In the genomic region with DNA sequence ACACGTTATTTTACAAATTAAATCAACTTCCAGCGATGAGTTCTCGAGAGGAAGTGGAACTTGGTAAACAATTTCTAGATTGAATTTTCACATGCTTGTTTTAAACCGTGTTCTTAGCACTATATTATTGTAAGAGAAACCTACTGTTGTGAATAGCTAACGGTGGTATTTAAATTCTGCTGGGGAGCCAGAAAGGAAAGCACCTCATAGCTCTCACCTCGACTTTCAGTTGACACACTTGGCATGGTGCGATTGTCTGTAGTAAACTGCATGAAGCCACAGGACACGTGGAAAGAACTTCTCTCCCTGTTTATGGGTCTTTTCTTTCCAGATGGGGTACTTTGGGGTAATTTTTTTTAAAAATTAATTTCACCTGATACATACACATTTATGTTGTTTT, we compare ENCODE assay signal across 22 mouse cellular contexts.
"Had no signal": no experiment of that assay in that cellular context is flagged by ENCODE, and none has a peak within 500 bp of the region (broad histone marks: within the 10 kb centered on the region; RNA-seq: fewer than 3 reads in every experiment).

No protein-coding gene starts in this region.

- H3K9ac ChIP-seq: heart, embryonic 13.5 days; heart, embryonic 15.5 days; hindbrain, embryonic 13.5 days; hindbrain, embryonic 15.5 days; intestine, embryonic 15.5 days; limb, embryonic 12.5 days; liver, embryonic 13.5 days; liver, embryonic 15.5 days had no signal

- H3K4me2 ChIP-seq: heart, embryonic 11.5 days; heart, embryonic 13.5 days; heart, embryonic 15.5 days; hindbrain, embryonic 13.5 days; hindbrain, embryonic 15.5 days; intestine, embryonic 15.5 days; limb, embryonic 12.5 days; liver, embryonic 11.5 days; liver, embryonic 13.5 days; liver, embryonic 15.5 days had no signal

- H3K27ac ChIP-seq: gastrocnemius, adult 2 months; heart, embryonic 13.5 days; heart, embryonic 15.5 days; hindbrain, embryonic 13.5 days; hindbrain, embryonic 15.5 days; intestine, embryonic 15.5 days; layer of hippocampus, adult 2 months; left cerebral cortex, adult 2 months; limb, embryonic 10.5 days; limb, embryonic 12.5 days; liver, embryonic 13.5 days; liver, embryonic 15.5 days had no signal

- ATAC-seq: intestine, embryonic 15.5 days; intestine, postnatal 0 days had no signal

- H3K27me3 ChIP-seq: heart, embryonic 13.5 days; heart, embryonic 15.5 days; hindbrain, embryonic 15.5 days; intestine, embryonic 15.5 days; limb, embryonic 12.5 days; liver, embryonic 13.5 days; liver, embryonic 15.5 days had no signal

- H3K4me3 ChIP-seq: gastrocnemius, adult 2 months; heart, embryonic 13.5 days; heart, embryonic 15.5 days; hindbrain, embryonic 13.5 days; hindbrain, embryonic 15.5 days; intestine, embryonic 15.5 days; layer of hippocampus, adult 2 months; left cerebral cortex, adult 2 months; limb, embryonic 10.5 days; limb, embryonic 12.5 days; liver, embryonic 13.5 days; liver, embryonic 15.5 days had no signal

- H3K36me3 ChIP-seq: heart, embryonic 13.5 days; heart, embryonic 15.5 days; hindbrain, embryonic 13.5 days; hindbrain, embryonic 15.5 days; intestine, embryonic 15.5 days; limb, embryonic 10.5 days; limb, embryonic 12.5 days; liver, embryonic 13.5 days; liver, embryonic 15.5 days had no signal

- DNase-seq: gastrocnemius, postnatal 10 days; gastrocnemius, postnatal 25 days; heart, adult 18-20 months; heart, postnatal 14 days; heart, postnatal 36 days; kidney, postnatal 10 days; kidney, postnatal 4 days; liver, embryonic 13.5 days had no signal

- H3K4me1 ChIP-seq: heart, embryonic 13.5 days; heart, embryonic 15.5 days; hindbrain, embryonic 13.5 days; hindbrain, embryonic 15.5 days; intestine, embryonic 15.5 days had no signal

- H3K9me3 ChIP-seq: heart, embryonic 13.5 days; heart, embryonic 15.5 days; hindbrain, embryonic 13.5 days; hindbrain, embryonic 15.5 days; intestine, embryonic 15.5 days; limb, embryonic 10.5 days; limb, embryonic 12.5 days; liver, embryonic 13.5 days; liver, embryonic 15.5 days had no signal
